Mouse (Mus musculus) heart, postnatal 0 days (tissue): ENCODE data around the gene Phf13.

Source experiments
- CTCF ChIP-seq: IDR thresholded peaks from 2 replicates; pipeline ENCODE4 v1.5.1; 2016; ENCODE audit warnings: antibody characterized with exemption, control low read depth, low read depth
- EP300 ChIP-seq: IDR thresholded peaks from 2 replicates; pipeline ENCODE4 v1.6.1; 2016; ENCODE audit warnings: antibody characterized with exemption, low read depth

DNA sequence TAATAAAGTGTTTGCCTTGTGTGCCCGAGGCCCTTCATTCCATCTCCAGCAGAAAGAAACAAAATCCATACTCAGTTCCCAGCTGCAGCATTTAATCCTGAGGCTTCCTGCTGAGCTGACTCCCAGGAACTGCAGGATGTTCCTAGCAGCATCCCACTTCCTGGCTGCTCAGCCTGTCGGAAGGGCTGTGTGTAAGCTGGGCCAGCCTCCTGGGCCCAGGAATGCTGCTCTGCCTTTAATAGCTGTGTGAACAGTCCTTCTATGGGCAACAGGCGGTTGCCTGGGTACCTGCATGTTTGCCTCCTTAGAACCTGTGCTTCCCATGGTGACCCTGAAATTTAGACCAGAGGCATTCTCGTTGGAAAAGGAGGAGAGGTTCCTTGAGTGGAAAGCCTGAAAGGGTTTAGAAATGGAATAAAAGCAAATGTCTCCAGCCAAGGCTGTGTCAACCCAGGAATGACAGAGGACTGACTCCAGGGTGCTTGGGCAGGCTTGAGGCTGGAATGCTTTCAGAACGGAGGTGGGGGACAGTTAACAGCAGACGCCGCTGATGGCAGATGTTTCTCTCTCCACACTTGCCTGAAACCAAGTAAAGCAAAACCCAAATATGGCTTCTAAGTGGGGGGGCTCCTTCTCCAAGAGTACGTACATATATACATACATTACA lies 11.6 kb upstream of the Phf13 start:
- TF ChIP-seq CTCF (no peak), EP300 (0 out of 2 replicates have a peak, but pooled peaks have one; percentile 25)
